Mouse (Mus musculus) thymus, postnatal 0 days (tissue): Measurements from ENCODE around the gene Rbp2. TPM values are rescaled to one million over a fixed set of nuclear protein-coding genes. Genes with fewer than 3 reads are reported as not detected.

Experiments used
- DNase-seq: peaks from one replicate; pipeline ENCODE4 v3.0.0-alpha.2; 2015; ENCODE audit warnings: low spot score
- polyA plus RNA-seq: library from polyadenylated mRNA; unstranded; fragments of >200 nt; fragmentation: Nextera tagmentation; extraction: Ambion mirVana; gene quantifications from 2 replicates; pipeline ENCODE4 v1.2.1, GENCODE M21; 2015

Rbp2 gene
- polyA plus RNA-seq: 0.17 and 1.7 TPM in 2 replicates

- no peak for DNase-seq
Measured at GRCm38 (mm10) chr9:98485815-98486214, at the start of gene Rbp2. Rbp2 (plus strand) TSS chr9:98486115.

- no peak for DNase-seq
Measured at GRCm38 (mm10) chr9:98437819-98438218, 48.1 kb upstream of the Rbp2 start.

DNA sequence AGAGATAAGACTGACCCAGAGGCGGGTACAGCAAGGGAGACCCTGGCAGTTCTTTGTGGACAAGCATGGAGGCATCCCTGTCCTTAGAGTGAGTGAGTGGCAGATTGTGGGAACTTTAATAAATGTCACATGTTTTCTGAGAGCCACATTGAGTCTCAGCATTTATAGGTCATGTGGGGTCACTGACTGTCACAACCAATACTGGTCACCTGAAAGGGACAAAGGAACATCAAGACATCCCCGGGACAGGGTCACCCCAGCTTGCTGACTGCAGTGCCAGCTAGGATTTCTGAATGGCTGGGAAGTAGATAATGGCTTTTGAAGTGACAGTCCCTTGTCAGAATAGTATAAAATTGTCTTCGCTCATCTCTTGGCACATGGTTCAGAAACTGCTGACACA lies 46.8 kb upstream of the Rbp2 start:
- no peak for DNase-seq

- no peak for DNase-seq
Measured at GRCm38 (mm10) chr9:98442638-98443037, 43.3 kb upstream of the Rbp2 start.

DNA sequence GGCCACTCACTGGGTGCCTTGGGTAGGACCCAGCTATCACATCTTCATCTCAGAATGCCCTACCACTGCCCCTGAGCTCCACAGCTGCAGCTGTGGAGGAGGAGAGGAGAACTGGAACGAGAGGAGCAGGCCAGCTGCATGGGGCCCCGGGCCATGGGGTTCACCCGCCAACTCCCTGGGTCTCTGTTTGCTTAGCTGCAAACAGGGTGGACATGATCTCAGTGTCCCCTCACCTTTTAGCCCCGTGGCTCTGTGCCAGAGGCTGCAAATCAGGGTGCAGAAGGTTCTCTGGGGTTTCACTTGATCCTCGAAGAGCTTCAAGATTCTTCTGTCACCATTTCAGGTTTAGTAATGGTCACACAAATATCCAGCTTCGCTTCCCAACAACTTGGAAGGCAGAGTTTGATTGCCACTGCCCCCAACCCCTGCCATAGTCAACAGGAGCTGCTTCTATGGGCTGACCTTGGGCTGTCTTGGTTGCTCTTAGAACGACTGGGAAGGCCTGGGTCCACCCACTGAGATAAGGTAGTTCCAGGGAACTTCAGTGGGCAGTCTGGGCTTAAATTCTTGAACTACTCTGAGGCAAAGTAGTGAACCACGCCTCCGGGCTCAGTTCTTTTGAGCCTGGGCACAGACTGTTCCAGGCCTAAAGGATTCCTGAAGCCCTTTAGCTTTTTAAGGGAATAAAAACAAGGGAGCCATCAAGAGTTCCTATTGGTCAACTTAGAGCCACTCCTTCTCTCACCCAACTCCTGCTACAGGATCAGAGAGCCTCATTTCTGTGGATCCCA lies 40.4 kb upstream of the Rbp2 start:
- DNase-seq: no peak

DNA sequence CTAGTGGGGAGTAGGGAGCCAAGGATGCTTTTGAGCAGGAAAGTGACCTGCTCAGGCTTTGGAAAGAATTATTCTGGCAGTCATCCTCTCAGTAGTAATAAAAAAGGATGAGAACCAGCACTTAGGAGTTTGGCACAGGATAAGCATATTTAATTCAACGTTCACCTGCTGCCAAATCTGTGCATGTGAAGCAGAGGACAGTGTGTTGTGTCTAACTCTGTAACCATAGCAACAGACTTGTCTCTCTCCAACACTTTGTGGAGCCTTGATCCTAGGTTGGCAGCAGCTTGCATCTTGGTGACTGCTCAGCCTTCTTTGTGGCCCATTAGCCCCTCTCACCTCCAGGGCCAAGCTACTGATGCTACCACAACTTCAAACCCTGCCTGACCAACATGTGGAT lies 34.9 kb upstream of the Rbp2 start:
- DNase-seq: no peak

- DNase-seq: no peak
Measured at GRCm38 (mm10) chr9:98466709-98467108, 19.2 kb upstream of the Rbp2 start.

DNA sequence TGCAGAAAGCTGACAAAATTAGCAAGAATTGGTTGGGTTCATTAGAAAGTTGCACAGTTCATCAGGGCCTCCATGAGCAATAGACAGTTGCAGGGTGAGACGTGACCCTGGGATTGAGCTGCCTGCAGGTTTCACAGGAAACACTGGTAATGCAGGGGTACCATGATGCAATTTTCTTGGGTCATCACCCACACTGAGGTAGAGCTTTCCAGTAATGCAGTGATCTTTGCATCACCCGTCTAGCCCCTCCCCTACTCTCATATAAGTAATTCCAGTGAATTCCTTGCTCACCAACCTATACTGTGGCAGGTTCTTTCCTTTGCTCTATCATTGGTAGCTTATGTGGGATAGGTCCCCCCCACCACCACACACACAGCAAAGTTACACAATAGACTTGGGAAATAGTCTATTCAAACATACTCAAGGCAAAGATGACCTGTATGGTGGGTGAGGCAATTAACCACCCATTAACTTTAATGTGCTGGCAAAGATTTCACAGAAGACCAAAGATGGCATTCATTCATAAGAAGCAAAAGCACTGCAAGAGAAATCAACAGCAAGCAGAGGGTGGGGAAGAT lies 5.7 kb upstream of the Rbp2 start:
- DNase-seq: no peak

DNA sequence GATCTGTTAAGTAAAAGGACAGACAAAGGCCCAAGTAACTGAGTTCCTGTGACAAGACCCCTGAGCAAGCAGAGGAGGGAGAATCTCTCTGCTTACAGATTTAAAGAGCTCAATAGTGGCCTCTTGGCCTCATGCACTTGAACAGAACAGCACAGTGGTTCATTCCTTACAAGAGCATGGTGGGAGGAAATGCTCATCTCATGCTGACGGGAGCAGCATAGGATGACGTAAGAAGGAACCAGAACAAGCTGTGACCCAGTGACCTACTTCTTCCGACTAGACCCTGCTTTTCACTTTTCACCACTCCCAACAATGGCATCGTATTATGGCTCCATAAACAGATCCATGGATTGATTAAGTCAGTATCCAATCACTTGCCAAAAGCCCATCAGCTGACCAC lies 3.7 kb upstream of the Rbp2 start:
- DNase-seq: no peak

DNA sequence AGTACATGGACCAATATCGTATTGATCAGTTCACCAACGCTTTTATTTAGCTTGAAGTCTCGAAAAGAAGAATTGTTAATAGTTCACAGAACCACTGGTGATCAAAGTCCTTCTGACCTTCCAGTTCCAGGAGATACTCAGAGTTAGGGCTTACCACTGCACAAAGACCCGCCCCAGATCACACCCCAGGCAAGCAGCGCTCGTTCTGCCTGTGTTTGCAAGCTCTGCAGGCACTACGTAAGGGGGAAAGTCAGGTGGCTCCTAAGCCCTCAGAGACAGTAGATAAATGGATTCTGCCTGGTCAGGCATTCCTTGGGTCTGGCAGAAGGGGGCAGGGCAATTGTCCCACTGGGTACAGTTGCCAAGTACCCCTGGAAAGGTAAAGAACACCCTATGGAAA lies 895 bp upstream of the Rbp2 start:
- DNase-seq: no peak

DNA sequence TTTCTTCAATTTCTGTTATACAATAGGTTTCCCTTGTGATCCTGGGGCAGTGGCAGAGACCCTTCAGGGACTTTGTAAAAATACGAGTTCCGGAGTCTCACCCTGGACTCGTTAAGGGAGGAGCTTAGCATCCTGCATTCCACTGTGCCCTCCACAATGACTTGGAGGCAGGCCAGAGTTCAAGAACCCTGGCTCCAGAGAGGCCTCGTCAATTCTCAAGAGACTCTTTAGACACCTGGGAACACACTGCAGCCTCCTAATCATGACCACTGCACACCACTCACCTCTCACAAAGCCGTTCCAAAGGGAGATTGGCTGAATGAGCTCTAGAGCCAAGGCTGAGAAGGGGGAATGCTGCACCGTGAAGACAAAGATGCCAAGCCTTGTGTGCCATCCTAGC lies 1.4 kb downstream of the Rbp2 start:
- no peak for DNase-seq

DNA sequence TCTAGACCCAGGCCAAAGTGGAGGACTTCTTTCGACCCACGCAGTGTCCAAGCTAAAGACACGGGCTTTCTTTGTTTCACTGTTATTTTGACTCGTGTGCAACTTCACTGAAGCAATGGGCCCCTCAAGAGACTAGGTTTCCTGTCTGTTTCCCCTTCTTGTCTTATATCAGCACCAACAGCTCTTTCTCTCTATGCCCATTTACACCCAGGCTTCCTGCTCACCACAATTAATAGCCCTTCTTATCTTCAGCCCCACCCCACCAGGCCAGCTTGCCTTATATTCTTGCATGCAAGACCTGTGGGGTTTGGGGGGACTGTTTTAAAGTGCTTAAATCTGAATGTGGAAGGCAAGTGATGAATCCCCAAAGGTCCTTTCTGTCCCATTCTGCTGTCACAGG lies 3.6 kb downstream of the Rbp2 start:
- DNase-seq: no peak

GRCm38 (mm10) chr9:98490128-98490527 lies 4.2 kb downstream of the Rbp2 start:
- no peak for DNase-seq

DNA sequence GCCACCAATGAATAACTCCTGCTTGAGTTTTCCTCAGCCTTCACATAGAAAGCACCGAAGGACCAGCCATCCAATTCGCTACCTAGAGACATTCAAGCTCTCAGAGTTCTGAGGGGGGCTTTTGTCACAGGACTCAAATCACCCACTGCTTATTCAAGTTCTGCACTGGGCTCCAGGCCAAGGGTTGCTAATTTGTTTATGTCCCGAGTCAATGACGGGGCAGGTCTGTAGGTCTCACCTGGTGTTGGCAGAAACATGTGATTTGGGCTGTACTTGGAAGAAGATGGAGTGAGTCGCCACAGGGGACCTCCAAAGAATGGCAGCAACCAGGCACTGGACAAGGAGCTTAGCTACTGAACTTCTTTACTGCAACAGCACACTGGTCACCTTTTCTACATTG lies 5.2 kb downstream of the Rbp2 start:
- no peak for DNase-seq

DNA sequence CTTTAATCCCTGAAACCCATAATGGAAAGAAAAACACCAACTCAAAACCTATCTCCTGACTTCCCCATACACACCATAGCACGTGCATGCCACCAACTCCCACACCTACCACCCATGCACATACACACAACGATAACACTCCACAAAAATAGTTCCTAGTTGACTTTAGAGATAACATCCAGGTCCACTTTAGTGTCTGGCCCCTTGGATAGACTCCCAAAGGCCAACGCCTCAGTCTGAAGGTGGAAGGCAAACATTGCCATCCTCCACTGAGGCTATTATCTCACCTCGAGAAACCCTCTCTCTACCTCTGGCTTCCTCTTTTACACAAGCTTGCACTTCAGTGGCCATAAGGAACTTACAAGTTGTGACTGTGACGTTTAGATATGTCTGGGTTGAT lies 6.3 kb downstream of the Rbp2 start:
- no peak for DNase-seq

GRCm38 (mm10) chr9:98492821-98493220 lies 6.9 kb downstream of the Rbp2 start:
- DNase-seq: no peak

- DNase-seq: no peak
Measured at GRCm38 (mm10) chr9:98497157-98497556, 11.2 kb downstream of the Rbp2 start.

- DNase-seq: no peak
Measured at GRCm38 (mm10) chr9:98497990-98498389, 12.1 kb downstream of the Rbp2 start.

GRCm38 (mm10) chr9:98498717-98499268 lies 12.9 kb downstream of the Rbp2 start:
- no peak for DNase-seq

- no peak for DNase-seq
Measured at GRCm38 (mm10) chr9:98499601-98500000, 13.7 kb downstream of the Rbp2 start.

DNA sequence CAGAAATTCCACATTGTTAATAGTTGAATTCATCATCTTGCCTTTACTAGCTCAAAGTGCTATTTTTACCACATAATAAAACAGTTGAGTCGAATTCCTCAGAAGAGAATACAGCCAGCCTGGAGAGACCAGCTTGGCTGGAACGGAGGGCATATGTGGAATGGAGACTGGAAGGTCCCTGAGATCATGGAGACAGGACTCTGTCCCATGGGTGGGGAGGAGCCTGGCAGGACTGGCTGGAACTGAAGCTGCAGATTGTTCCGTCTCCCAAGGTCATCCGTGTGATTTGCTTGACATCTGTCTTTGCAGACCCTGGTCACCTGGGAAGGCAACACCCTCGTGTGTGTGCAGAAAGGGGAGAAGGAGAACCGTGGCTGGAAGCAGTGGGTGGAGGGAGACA lies 21.6 kb downstream of the Rbp2 start:
- no peak for DNase-seq

DNA sequence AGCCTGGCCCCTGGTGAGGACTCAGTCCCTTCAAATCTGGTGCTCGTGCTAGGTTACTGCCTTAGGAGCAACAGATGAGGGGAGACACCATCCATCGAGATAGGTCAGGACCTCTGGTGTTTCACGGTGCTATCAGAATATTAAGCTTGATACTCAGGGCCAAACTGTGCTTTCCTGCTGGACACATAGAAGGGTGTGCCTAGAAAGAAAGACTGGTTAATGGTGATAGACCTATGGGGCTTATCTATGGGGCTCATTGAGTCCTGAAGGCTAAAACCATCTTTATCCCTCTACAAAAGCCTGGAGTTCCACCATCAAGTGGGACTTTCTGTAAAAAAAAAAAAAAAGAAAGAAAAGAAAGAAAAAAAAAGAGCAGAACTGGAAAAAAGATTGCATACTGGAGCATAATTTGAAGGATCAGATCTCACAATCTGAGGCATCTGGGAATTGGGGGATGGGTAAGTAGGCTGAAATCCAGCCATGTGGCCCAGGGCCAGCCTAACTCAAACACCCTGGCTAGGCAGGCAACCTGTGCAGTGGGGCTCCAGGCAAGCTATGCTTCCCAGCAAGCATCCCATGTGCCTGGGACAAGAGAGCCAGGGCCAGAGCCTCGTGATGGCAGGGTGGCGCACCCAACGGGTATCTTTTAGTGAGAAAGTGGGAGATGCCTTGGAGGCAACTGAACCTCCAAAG lies 24.6 kb downstream of the Rbp2 start:
- no peak for DNase-seq
